Mouse (Mus musculus) lung, adult 2 months (tissue): ENCODE measurements at regions not wholly inside any gene's neighbourhood (a gene's known extent, or its start where the extent isn't known, plus 50 kb on each side); places are given as distances from the start of the nearest gene placed in this dataset.

Experiments used
- CTCF ChIP-seq: fragments of 200-500 bp; IDR thresholded peaks from 2 replicates; pipeline ENCODE4 v1.5.1; 2011; ENCODE audit warnings: mild to moderate bottlenecking, low read length, control low read depth; ENCODE audit not compliant: insufficient read depth
- POLR2A ChIP-seq: fragments of 200-500 bp; IDR thresholded peaks from 2 replicates; pipeline ENCODE4 v1.6.1; 2011; ENCODE audit warnings: low read depth, mild to moderate bottlenecking, control low read depth, low read length, borderline replicate concordance; ENCODE audit errors: extremely low read depth

GRCm38 (mm10) chr8:126702294-126702693, 108.5 kb upstream of the Irf2bp2 start:
- TF ChIP-seq CTCF: no peak
- TF ChIP-seq POLR2A: no peak
